Mouse (Mus musculus): Measurements from ENCODE around the gene Snx32. TPM values are rescaled to one million over a fixed set of nuclear protein-coding genes. Genes with fewer than 3 reads are reported as not detected.

Gene Snx32
- 11.3 and 16.3 TPM in 2 replicates for polyA plus RNA-seq (2012; rRNA removed; ENCODE audit: low replicate concordance)

DNA sequence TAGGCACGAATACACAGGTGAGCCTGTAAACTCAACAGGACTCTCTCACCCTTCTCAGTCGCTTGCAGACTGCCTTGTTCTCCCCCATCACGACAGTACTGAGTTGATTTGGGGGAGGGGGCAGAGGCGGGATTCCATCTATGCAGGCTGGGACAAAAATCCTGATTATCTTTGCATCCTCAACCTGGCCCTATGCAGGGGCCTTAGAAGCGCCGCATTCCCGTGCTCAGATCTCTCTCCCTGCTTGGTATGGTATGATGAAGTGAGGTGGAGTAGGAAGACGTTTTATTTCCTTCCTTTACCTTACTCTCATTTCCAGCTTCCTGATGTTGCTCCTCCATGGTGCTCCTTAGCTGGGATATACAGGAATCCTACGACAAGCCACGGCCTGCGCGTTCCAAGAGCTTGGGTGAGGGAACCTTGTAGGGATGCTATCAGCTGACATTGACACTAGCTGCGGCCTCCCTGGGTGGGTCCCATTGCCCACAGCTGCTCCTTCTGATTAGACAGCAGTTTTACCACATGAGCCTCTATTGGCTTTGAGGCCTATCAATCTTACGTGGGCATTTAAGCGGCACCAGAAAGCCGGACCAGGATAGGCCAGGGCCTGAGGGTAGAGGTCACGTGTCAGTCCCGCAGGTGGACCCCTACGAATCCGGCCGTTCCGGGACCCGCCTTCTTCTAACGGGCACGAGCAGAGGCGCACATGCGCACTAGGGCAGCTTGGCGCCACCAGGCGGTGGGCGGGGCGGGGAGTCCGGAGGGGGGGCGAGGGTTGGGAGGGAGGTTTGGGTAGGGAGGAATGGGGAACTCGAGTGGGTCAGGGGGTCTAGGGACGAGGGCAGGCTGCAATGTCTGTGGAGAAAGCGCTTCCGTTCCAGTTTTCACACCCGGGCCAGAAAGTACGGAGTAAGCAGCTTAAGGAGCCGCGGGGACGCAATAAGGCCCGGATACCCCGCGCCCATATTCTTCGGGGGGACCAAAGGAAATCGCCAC, at the start of gene Snx32:
TSS of gene Snx32 (minus strand) at position 508 of the 996 bp plus-strand sequence.

GRCm38 (mm10) chr19:5503687-5504086, 6.7 kb downstream of the Snx32 start, which contains the start of gene 1700020D05Rik:
Gene 1700020D05Rik, minus strand, starts transcription at chr19:5503787.

GRCm38 (mm10) chr19:5490313-5490897, 19.9 kb downstream of the Snx32 start, which contains the start of gene Cfl1:
Gene Cfl1, plus strand, starts transcription at chr19:5490455.

GRCm38 (mm10) chr19:5487768-5488550, 22.4 kb downstream of the Snx32 start, which contains the start of gene Mus81:
Gene Mus81, minus strand, starts transcription at chr19:5488402.

DNA sequence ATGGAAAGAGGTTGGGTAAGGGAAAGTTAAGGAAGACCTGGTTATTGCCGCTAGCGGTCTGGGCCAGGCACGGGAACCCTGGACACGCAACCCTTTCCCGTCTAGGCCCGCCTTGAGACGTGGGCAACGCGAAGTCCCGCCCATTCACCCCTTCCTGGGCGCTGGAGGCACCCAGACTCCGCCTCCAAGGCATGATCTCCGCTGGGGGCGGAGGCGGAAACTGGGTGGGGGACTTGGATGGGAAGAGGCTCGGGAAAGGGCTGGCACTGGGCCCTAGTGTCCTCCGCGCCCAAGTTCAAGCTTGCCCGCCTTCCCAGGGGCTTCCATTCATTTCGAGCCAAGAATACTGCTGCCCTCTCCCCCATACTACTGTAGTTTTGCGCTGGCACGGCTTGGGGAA, 36.6 kb downstream of the Snx32 start, which contains the start of gene Efemp2:
TSS of gene Efemp2 (plus strand) at position 235 of the 400 bp plus-strand sequence.

DNA sequence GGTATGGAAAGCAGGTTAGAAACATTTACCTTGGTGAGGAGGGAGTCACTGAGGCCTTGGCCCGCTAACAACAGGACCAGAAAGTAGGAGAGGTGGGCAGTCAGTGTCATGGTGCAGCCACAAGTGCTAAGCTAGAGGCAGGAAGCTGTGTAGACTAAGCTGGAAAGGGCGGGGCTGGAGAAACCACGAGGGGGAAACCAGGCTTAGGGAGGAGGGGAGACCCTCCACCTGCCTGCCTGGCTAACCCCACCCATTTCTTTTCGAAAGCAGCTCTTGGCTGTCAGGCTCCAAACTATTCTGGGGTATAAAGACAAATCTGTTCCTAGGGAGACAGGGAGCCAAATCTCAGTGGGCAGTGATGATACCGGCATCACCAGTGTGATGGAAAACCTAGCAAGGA, 42.0 kb downstream of the Snx32 start, which contains the start of gene Ctsw:
TSS of gene Ctsw (minus strand) at position 134 of the 400 bp plus-strand sequence.

DNA sequence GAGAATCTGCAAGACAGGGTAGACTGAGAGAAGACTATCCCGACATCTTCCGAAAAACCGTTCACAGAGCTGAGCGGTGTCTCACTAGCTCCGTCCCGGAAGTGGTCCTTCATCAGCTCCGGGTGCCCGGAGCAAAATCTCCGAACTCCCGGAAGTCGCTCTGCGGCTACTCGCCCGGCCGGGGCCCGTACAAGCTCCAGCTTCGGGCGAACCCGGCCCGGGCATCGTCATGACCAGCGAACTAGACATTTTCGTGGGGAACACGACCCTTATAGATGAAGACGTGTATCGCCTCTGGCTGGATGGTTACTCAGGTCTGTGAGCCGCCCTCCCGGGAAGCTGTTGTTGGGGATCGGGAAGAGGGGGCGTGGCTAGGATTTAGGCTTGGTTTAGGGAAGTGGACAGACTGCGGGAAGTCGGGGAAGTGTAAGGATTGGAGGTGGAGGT, 49.9 kb downstream of the Snx32 start, which contains the start of gene Fibp:
TSS of gene Fibp (plus strand) at position 151 of the 447 bp plus-strand sequence.

DNA sequence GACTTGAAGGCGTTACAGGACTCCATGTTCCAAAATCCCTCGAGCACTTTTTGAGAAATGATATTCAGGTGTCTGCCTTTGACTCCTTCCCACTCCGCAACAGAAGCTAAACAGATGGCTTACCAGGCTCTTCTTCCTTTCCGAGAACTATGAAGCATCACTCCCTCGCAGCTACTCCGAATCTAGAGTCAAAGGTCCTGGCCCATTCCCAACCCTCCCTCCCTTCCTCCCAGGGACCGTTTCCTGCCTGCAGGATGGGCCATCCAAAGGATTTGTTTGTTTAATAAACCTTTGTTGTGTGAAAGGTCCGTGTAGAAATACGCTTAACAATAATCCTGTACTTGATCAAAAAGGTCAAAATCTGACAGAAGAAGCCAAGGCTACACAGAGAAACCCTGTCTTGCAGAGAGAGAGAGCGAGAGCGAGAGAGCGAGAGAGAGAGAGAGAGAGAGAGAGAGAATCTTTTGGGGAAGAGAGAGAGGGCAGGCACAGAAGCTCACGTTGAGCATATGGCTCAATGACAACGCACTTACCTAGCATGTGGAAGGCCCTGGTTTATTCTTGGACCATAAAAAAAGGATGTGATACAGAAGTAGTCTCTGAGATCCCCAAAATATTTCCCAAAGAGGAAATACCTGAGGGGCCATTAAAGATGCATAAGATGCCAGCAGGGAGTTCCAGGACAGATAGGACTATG, 52.4 kb downstream of the Snx32 start, which contains the start of gene Ccdc85b:
TSS of gene Ccdc85b (minus strand) at position 149 of the 697 bp plus-strand sequence.

GRCm38 (mm10) chr19:5447515-5448353, 62.6 kb downstream of the Snx32 start, which contains the start of gene Fosl1:
Gene Fosl1, plus strand, starts transcription at chr19:5447547.

Other genes starting within 250 kb of the Snx32 start
- 40.7 and 52.1 TPM in 2 replicates for gene Pacs1, start 237.4 kb downstream of the Snx32 start, polyA plus RNA-seq (2012; rRNA removed; ENCODE audit: low replicate concordance)
- gene Sf3b2, start 215.1 kb downstream of the Snx32 start, polyA plus RNA-seq (2012; rRNA removed; ENCODE audit: low replicate concordance) = 79.2 and 128 TPM in 2 replicates
- 0.04 and 0.36 TPM in 2 replicates for gene Gal3st3, start 212.2 kb downstream of the Snx32 start, polyA plus RNA-seq (2012; rRNA removed; ENCODE audit: low replicate concordance)
- gene Catsper1, start 174.8 kb downstream of the Snx32 start, polyA plus RNA-seq (2012; rRNA removed; ENCODE audit: low replicate concordance) = not detected in 2 replicates
- gene Cst6, start 161.0 kb downstream of the Snx32 start, polyA plus RNA-seq (2012; rRNA removed; ENCODE audit: low replicate concordance) = 4.1 and 142 TPM in 2 replicates
- 14.3 and 25.0 TPM in 2 replicates for gene Eif1ad, start 143.8 kb downstream of the Snx32 start, polyA plus RNA-seq (2012; rRNA removed; ENCODE audit: low replicate concordance)
- gene Banf1, start 143.4 kb downstream of the Snx32 start, polyA plus RNA-seq (2012; rRNA removed; ENCODE audit: low replicate concordance) = 85.0 and 196 TPM in 2 replicates
- gene Sart1, start 121.8 kb downstream of the Snx32 start, polyA plus RNA-seq (2012; rRNA removed; ENCODE audit: low replicate concordance) = 13.2 and 16.5 TPM in 2 replicates
- not detected in 2 replicates for gene Tsga10ip, start 108.0 kb downstream of the Snx32 start, polyA plus RNA-seq (2012; rRNA removed; ENCODE audit: low replicate concordance)
- gene Drap1, start 85.6 kb downstream of the Snx32 start, polyA plus RNA-seq (2012; rRNA removed; ENCODE audit: low replicate concordance) = 111 and 116 TPM in 2 replicates
- gene AI837181, start 85.4 kb downstream of the Snx32 start, polyA plus RNA-seq (2012; rRNA removed; ENCODE audit: low replicate concordance) = 112 and 118 TPM in 2 replicates
- gene Fosl1, start 63.0 kb downstream of the Snx32 start, polyA plus RNA-seq (2012; rRNA removed; ENCODE audit: low replicate concordance) = 0.13 and 0.75 TPM in 2 replicates
- 5.0 and 11.5 TPM in 2 replicates for gene Ccdc85b, start 52.6 kb downstream of the Snx32 start, polyA plus RNA-seq (2012; rRNA removed; ENCODE audit: low replicate concordance)
- gene Fibp, start 49.9 kb downstream of the Snx32 start, polyA plus RNA-seq (2012; rRNA removed; ENCODE audit: low replicate concordance) = 106 and 133 TPM in 2 replicates
- 27.5 and 30.7 TPM in 2 replicates for gene Ctsw, start 42.0 kb downstream of the Snx32 start, polyA plus RNA-seq (2012; rRNA removed; ENCODE audit: low replicate concordance)
- gene Efemp2, start 36.6 kb downstream of the Snx32 start, polyA plus RNA-seq (2012; rRNA removed; ENCODE audit: low replicate concordance) = 96.9 and 98.4 TPM in 2 replicates
- gene Mus81, start 22.1 kb downstream of the Snx32 start, polyA plus RNA-seq (2012; rRNA removed; ENCODE audit: low replicate concordance) = 47.4 and 58.4 TPM in 2 replicates
- gene Cfl1, start 20.1 kb downstream of the Snx32 start, polyA plus RNA-seq (2012; rRNA removed; ENCODE audit: low replicate concordance) = 576 and 751 TPM in 2 replicates
- 1.1 and 1.7 TPM in 2 replicates for gene 1700020D05Rik, start 6.8 kb downstream of the Snx32 start, polyA plus RNA-seq (2012; rRNA removed; ENCODE audit: low replicate concordance)
- 2.4 and 2.5 TPM in 2 replicates for gene Ovol1, start 50.1 kb upstream of the Snx32 start, polyA plus RNA-seq (2012; rRNA removed; ENCODE audit: low replicate concordance)
- gene Ap5b1, start 57.5 kb upstream of the Snx32 start, polyA plus RNA-seq (2012; rRNA removed; ENCODE audit: low replicate concordance) = 11.5 and 27.2 TPM in 2 replicates
- 35.9 and 66.4 TPM in 2 replicates for gene Rnaseh2c, start 91.3 kb upstream of the Snx32 start, polyA plus RNA-seq (2012; rRNA removed; ENCODE audit: low replicate concordance)
- gene Kat5, start 99.7 kb upstream of the Snx32 start, polyA plus RNA-seq (2012; rRNA removed; ENCODE audit: low replicate concordance) = 50.4 and 55.5 TPM in 2 replicates
- 102 and 116 TPM in 2 replicates for gene Rela, start 126.9 kb upstream of the Snx32 start, polyA plus RNA-seq (2012; rRNA removed; ENCODE audit: low replicate concordance)
- gene Sipa1, start 153.2 kb upstream of the Snx32 start, polyA plus RNA-seq (2012; rRNA removed; ENCODE audit: low replicate concordance) = 130 and 371 TPM in 2 replicates
- 73.1 and 141 TPM in 2 replicates for gene Map3k11, start 178.2 kb upstream of the Snx32 start, polyA plus RNA-seq (2012; rRNA removed; ENCODE audit: low replicate concordance)
- gene Pcnx3, start 178.4 kb upstream of the Snx32 start, polyA plus RNA-seq (2012; rRNA removed; ENCODE audit: low replicate concordance) = 137 and 266 TPM in 2 replicates
- gene Kcnk7, start 193.8 kb upstream of the Snx32 start, polyA plus RNA-seq (2012; rRNA removed; ENCODE audit: low replicate concordance) = 0.83 and 0.94 TPM in 2 replicates
- 92.5 and 93.1 TPM in 2 replicates for gene Ehbp1l1, start 215.8 kb upstream of the Snx32 start, polyA plus RNA-seq (2012; rRNA removed; ENCODE audit: low replicate concordance)
- 237 and 392 TPM in 2 replicates for gene Fam89b, start 219.1 kb upstream of the Snx32 start, polyA plus RNA-seq (2012; rRNA removed; ENCODE audit: low replicate concordance)
- gene Ltbp3, start 230.4 kb upstream of the Snx32 start, polyA plus RNA-seq (2012; rRNA removed; ENCODE audit: low replicate concordance) = 222 and 329 TPM in 2 replicates